Mouse (Mus musculus) gastrocnemius, adult 2 months (tissue): ENCODE measurements around the gene Agpat1. TPM values are rescaled to one million over a fixed set of nuclear protein-coding genes. Genes with fewer than 3 reads are reported as not detected.

Experiments used
- DNase-seq: peaks from one replicate; pipeline ENCODE4 v3.0.0; 2022
- H3K27ac ChIP-seq: fragments of 200-600 bp; 2 replicates; pipeline ENCODE4 v1.8.1; 2022; ENCODE audit warnings: mild to moderate bottlenecking
- H3K4me3 ChIP-seq: fragments of 200-600 bp; 2 replicates; pipeline ENCODE4 v1.8.1; 2022; ENCODE audit warnings: mild to moderate bottlenecking, moderate library complexity
- CTCF ChIP-seq: fragments of 200-600 bp; IDR thresholded peaks from 2 replicates; pipeline ENCODE4 v1.8.1; 2022; ENCODE audit warnings: antibody characterized with exemption, mild to moderate bottlenecking, moderate library complexity
- intact Hi-C: fragments of 180-260 bp; cut with DNase I; formaldehyde crosslinking; loops from one replicate; pipeline ENCODE4 v1.15.1; 2025
- total RNA-seq, 2 experiments: library from RNA; stranded (reverse); gene quantifications; 2 replicates each; pipeline ENCODE4 v1.2.3; 2021

Gene Agpat1
- total RNA-seq, 2 experiments from 2014 or later = 75.6 to 75.7 TPM

DNA sequence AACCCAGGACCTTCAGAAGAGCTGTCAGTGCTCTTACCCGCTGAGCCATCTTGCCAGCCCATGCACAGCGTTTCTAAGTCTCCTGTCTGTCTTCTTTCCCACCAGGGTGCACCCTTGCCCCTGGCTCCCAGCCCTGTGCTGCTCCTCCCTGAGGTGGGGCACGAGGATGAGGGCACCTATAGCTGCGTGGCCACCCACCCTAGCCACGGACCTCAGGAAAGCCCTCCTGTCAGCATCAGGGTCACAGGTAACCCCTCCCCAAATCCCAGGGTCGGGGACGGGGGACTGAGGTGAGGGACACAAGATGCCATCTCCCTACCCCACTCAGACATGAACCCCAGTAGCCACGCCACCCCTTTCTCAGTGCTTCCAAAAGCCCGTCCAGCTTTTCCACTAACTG lies 4.2 kb upstream of the Agpat1 start:
- Histone ChIP-seq H3K27ac (no peak overlapping the region), H3K4me3 (no peak overlapping the region)
- no peak for DNase-seq
- intact Hi-C loops = no loop called here
- TF ChIP-seq CTCF = no peak

- Histone ChIP-seq H3K4me3 (no peak overlapping the region), H3K27ac (no peak overlapping the region)
- no peak for DNase-seq
- no peak for TF ChIP-seq CTCF
- intact Hi-C loops = no loop called here
Observed at GRCm38 (mm10) chr17:34601796-34602195, 2.3 kb upstream of the Agpat1 start.

- H3K27ac ChIP-seq = peak within 1 kb of the TSS; percentile 96
- intact Hi-C loops = loop anchor here (2.0 kb wide), 1 partner anchor 23 kb away; no protein-coding TSS in a partner anchor
- peak within 1 kb of the TSS; percentile 99 for H3K4me3 ChIP-seq
- no peak for TF ChIP-seq CTCF
- DNase-seq = peak; percentile 97
Observed at GRCm38 (mm10) chr17:34603375-34604060, 544 bp upstream of the Agpat1 start, which contains the start of gene Rnf5. Gene Rnf5, minus strand, starts transcription at chr17:34603690.

DNA sequence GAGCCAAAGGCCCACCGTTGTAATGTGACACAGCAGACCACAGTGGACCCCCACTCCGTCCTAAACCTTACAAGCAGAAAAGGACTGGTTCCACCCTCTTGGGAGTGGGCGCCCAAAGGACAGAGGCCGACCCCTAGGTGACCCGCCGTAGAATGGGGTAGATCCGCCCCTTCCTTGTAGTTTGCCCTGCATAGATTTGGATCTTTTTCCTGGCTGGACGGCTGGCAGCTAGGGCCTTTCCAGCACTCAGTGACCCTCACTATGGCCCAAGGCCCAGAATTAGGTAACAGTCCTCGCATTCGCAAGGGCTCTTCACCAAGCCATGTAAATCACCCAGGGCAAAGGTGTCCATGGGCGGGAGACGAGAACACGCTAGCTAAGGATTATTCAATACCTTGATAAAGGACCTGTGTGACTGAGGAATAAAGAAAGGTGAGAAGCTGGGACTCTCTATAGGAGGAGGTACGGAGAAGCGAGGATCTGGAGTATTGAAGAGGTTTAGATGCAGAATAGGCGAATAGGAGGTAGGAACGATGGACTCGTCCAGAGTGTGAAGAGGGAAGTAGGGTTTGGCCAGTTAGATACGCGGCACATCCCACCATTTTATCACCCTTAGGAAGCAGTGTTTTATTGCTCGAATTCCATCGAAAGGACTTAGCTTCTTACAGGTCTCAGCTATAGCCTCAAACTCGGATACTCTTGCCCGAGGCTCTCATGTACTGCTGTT lies 612 bp downstream of the Agpat1 start:
- intact Hi-C loops = loop anchor here (2.0 kb wide), 1 partner anchor 22 kb away; no protein-coding TSS in a partner anchor

GRCm38 (mm10) chr17:34605609-34606008 lies 1.5 kb downstream of the Agpat1 start:
- peak; percentile 99 for DNase-seq
- intact Hi-C loops = loop anchor here (2.0 kb wide), 1 partner anchor 21 kb away; no protein-coding TSS in a partner anchor
- Histone ChIP-seq H3K27ac (peak overlapping the region; percentile 96), H3K4me3 (peak overlapping the region; percentile 99)
- no peak for TF ChIP-seq CTCF

More for the DNA sequence above, 612 bp downstream of the Agpat1 start:
- peak; percentile 73 for DNase-seq
- peak overlapping the region; percentile 99 for H3K4me3 ChIP-seq
- H3K27ac ChIP-seq = peak overlapping the region; percentile 96
- TF ChIP-seq CTCF = no peak

DNA sequence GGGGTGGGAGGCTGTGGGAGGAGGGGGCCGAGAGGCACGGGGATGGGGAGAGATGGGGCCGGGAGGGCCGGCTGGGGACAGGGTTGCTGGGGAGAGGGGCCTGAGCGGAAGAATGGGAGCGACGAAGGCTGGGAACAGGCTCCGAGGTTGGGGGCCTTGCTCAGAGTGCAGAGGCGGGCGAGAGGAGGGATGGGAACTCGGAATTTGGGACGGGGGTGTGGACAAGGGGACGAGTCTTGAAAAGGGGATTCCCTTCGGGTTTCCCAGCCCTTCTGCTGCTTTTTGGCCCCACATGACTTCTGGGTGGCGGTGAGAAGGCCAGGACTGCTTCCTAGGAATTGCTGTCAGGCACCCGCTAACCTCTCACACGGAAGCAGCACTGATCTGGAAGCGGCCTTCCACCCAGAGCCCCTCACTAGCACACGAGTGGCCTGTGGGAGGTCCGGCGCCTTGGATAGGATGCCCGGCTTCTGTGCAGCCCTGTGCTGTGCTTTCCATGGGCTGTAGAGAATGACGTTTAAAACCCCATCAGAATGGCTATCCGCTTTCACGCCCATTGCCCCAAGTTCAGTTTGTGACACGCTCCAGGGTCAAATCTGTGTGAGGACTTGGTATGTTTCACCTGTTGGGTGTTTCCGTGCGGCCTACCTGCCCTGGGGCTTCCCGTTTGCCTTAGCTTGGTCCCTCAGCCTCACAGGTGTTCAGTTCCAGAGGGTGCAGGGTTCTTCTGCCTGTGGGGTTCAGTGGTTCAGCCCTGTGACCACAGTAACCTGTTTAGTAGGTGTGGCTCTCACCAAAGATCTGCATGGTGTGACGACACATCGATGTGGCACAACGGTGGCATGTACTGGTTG lies 2.4 kb downstream of the Agpat1 start:
- Histone ChIP-seq H3K27ac (peak overlapping the region; percentile 96), H3K4me3 (peak overlapping the region; percentile 99)
- intact Hi-C loops = no loop called here
- TF ChIP-seq CTCF = no peak
- DNase-seq = no peak

- no peak overlapping the region for H3K4me3 ChIP-seq
- H3K27ac ChIP-seq = no peak overlapping the region
- DNase-seq = no peak
- intact Hi-C loops = no loop called here
- no peak for TF ChIP-seq CTCF
Observed at GRCm38 (mm10) chr17:34607997-34608396, 3.9 kb downstream of the Agpat1 start.

- TF ChIP-seq CTCF = no peak
- Histone ChIP-seq H3K27ac (no peak overlapping the region), H3K4me3 (no peak overlapping the region)
- intact Hi-C loops = no loop called here
- no peak for DNase-seq
Observed at GRCm38 (mm10) chr17:34611050-34611449, 7.0 kb downstream of the Agpat1 start.

DNA sequence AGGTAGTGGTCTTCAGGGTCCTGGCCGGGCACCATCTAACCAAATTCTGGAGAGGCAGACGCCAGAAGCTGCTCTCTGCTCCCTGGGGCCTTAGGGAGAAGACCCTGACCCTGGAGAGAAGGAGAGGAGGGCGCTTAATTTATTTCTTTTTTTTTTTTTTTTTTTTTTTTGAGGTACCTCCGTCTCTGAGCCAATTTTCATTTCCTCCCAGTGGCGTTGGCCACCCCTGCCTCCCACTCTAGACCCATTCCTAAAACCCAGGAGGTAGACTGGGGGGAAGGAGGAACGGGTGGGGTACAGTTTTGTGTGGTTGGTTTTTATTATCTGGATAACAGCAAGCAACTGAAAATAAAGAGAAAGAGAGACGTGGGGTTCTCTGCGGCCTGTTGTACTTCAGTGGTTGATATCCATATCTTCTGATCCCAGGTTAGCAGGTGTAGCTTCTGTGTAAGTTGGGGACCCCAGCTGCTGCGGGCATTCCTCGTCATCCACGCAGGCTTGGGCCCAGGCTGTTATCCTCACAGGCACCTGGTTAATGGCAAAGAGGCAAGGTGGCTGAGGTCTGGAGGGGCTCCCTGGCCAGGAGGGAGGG lies 9.1 kb downstream of the Agpat1 start:
- TF ChIP-seq CTCF = no peak

GRCm38 (mm10) chr17:34613830-34614229 lies 9.8 kb downstream of the Agpat1 start:
- intact Hi-C loops = no loop called here

More for the DNA sequence above, 9.1 kb downstream of the Agpat1 start:
- H3K27ac ChIP-seq = no peak overlapping the region
- DNase-seq = no peak
- intact Hi-C loops = no loop called here
- no peak overlapping the region for H3K4me3 ChIP-seq

DNA sequence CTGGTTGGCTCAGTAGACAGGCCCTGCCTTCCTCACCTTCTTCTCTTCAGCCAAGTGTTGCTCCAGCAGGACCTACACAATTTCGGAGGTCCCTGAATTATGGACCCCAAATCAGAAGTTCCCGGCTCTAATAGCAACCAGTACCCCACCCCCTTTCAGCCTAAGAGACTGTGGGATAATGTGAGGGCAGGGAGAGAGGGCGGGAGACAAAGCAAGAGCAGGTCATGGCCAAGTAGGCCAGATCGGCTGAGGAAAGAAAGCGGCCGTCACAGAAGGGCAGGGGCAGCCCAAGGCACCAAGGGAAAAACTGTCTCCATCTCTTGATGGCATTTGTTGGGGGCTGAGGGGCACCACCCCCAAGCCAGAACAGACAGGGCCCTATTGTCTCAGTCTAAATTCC lies 11.8 kb downstream of the Agpat1 start, which contains the start of gene Egfl8:
Egfl8 (minus strand) TSS at position 101 of the 400 bp plus-strand sequence.
- H3K4me3 ChIP-seq = no peak within 1 kb of the TSS
- TF ChIP-seq CTCF = no peak
- intact Hi-C loops = loop anchor here (5.0 kb wide), 1 partner anchor 44 kb away; no protein-coding TSS in a partner anchor
- DNase-seq = no peak
- H3K27ac ChIP-seq = peak within 1 kb of the TSS; percentile 65

More at GRCm38 (mm10) chr17:34613830-34614229, 9.8 kb downstream of the Agpat1 start:
- DNase-seq = no peak
- Histone ChIP-seq H3K4me3 (no peak overlapping the region), H3K27ac (no peak overlapping the region)
- no peak for TF ChIP-seq CTCF

- peak; percentile 76 for DNase-seq
- peak; percentile 90 for TF ChIP-seq CTCF
- H3K27ac ChIP-seq = no peak overlapping the region
- H3K4me3 ChIP-seq = no peak overlapping the region
- intact Hi-C loops = loop anchor here (2.0 to 5.0 kb wide), 2 partner anchors 47 to 178 kb away; no protein-coding TSS in a partner anchor
Observed at GRCm38 (mm10) chr17:34618999-34619398, 14.9 kb downstream of the Agpat1 start.
